Mouse (Mus musculus): Measurements from ENCODE around the gene Awat1. TPM values are rescaled to one million over a fixed set of nuclear protein-coding genes. Genes with fewer than 3 reads are reported as not detected.

Gene Awat1
- polyA plus RNA-seq (2015; fragmentation: Nextera tagmentation; extraction: Ambion mirVana) = not detected in 2 replicates

- Histone ChIP-seq H3K4me1 (ENCODE audit: control insufficient read depth, insufficient read depth, low read length) (no peaks in the 10 kb centered on the region), H3K27me3 (ENCODE audit: control insufficient read depth, insufficient read depth, low read length) (no peaks in the 10 kb centered on the region; the same call in 1 of the 2 replicates), H3K36me3 (ENCODE audit: control insufficient read depth, insufficient read depth) (no peaks in the 10 kb centered on the region), H3K9ac (ENCODE audit: low read length) (no peak within 1 kb of the TSS), H3K9me3 (replicated peaks; ENCODE audit: control insufficient read depth, low read length) (no peaks in the 10 kb centered on the region), H3K27ac (ENCODE audit: low read length) (no peak within 1 kb of the TSS), H3K4me3 (ENCODE audit: low read length) (no peak within 1 kb of the TSS), H3K4me2 (ENCODE audit: low read depth, low read length) (no peak within 1 kb of the TSS)
- 100% methylated on average over 1 of the region's 1 CpGs for WGBS
- ATAC-seq (replicated peaks; ENCODE audit: extremely low read depth, insufficient read depth, low FRiP score) = no peak
Measured at GRCm38 (mm10) chrX:100571951-100572350, at the start of gene Awat1. Awat1 (plus strand) TSS chrX:100572251.

GRCm38 (mm10) chrX:100524471-100524870 is 47.6 kb upstream of the Awat1 start, which contains the start of gene Dgat2l6:
Dgat2l6 (plus strand) TSS chrX:100524838.
- Histone ChIP-seq H3K4me3 (ENCODE audit: low read length) (no peak within 1 kb of the TSS), H3K27ac (ENCODE audit: low read length) (no peak within 1 kb of the TSS), H3K9ac (ENCODE audit: low read length) (no peak within 1 kb of the TSS), H3K4me2 (ENCODE audit: low read depth, low read length) (no peak within 1 kb of the TSS), H3K27me3 (ENCODE audit: control insufficient read depth, insufficient read depth, low read length) (no peaks in the 10 kb centered on the region), H3K4me1 (ENCODE audit: control insufficient read depth, insufficient read depth, low read length) (no peaks in the 10 kb centered on the region), H3K9me3 (replicated peaks; ENCODE audit: control insufficient read depth, low read length) (no peaks in the 10 kb centered on the region), H3K36me3 (ENCODE audit: control insufficient read depth, insufficient read depth) (no peaks in the 10 kb centered on the region)
- no peak for ATAC-seq (replicated peaks; ENCODE audit: extremely low read depth, insufficient read depth, low FRiP score)
- WGBS = 89% methylated on average over 4 of the region's 4 CpGs

- 63% methylated on average over 3 of the region's 3 CpGs for WGBS
- 0 out of 2 replicates have a peak, but pooled peaks cover 2% of the 10 kb centered on the region for H3K27me3 ChIP-seq (ENCODE audit: control insufficient read depth, insufficient read depth, low read length)
- no peaks in the 10 kb centered on the region for H3K9me3 ChIP-seq (replicated peaks; ENCODE audit: control insufficient read depth, low read length)
- no peaks in the 10 kb centered on the region for H3K4me1 ChIP-seq (ENCODE audit: control insufficient read depth, insufficient read depth, low read length)
- H3K27ac ChIP-seq (ENCODE audit: low read length) = no peak overlapping the region
- no peaks in the 10 kb centered on the region for H3K36me3 ChIP-seq (ENCODE audit: control insufficient read depth, insufficient read depth)
- no peak overlapping the region for H3K9ac ChIP-seq (ENCODE audit: low read length)
- H3K4me3 ChIP-seq (ENCODE audit: low read length) = no peak overlapping the region
- H3K4me2 ChIP-seq (ENCODE audit: low read depth, low read length) = no peak overlapping the region
- no peak for ATAC-seq (replicated peaks; ENCODE audit: extremely low read depth, insufficient read depth, low FRiP score)
Measured at GRCm38 (mm10) chrX:100556026-100556425, 16.0 kb upstream of the Awat1 start.

GRCm38 (mm10) chrX:100565696-100566095 is 6.4 kb upstream of the Awat1 start:
- no peaks in the 10 kb centered on the region for H3K4me1 ChIP-seq (ENCODE audit: control insufficient read depth, insufficient read depth, low read length)
- H3K4me2 ChIP-seq (ENCODE audit: low read depth, low read length) = no peak overlapping the region
- no peaks in the 10 kb centered on the region for H3K36me3 ChIP-seq (ENCODE audit: control insufficient read depth, insufficient read depth)
- no peaks in the 10 kb centered on the region for H3K9me3 ChIP-seq (replicated peaks; ENCODE audit: control insufficient read depth, low read length)
- H3K27ac ChIP-seq (ENCODE audit: low read length) = no peak overlapping the region
- 82% methylated on average over 3 of the region's 3 CpGs for WGBS
- no peak overlapping the region for H3K4me3 ChIP-seq (ENCODE audit: low read length)
- no peak for ATAC-seq (replicated peaks; ENCODE audit: extremely low read depth, insufficient read depth, low FRiP score)
- H3K9ac ChIP-seq (ENCODE audit: low read length) = no peak overlapping the region
- H3K27me3 ChIP-seq (ENCODE audit: control insufficient read depth, insufficient read depth, low read length) = no peaks in the 10 kb centered on the region

GRCm38 (mm10) chrX:100594791-100595190 is 22.7 kb downstream of the Awat1 start, which contains the start of gene P2ry4:
P2ry4 (minus strand) TSS chrX:100594869.
- Histone ChIP-seq H3K27me3 (ENCODE audit: control insufficient read depth, insufficient read depth, low read length) (peaks cover 2% of the 10 kb centered on the region; the same call in 1 of the 2 replicates), H3K9ac (ENCODE audit: low read length) (no peak within 1 kb of the TSS), H3K4me3 (ENCODE audit: low read length) (no peak within 1 kb of the TSS), H3K27ac (ENCODE audit: low read length) (no peak within 1 kb of the TSS), H3K4me1 (ENCODE audit: control insufficient read depth, insufficient read depth, low read length) (no peaks in the 10 kb centered on the region), H3K9me3 (replicated peaks; ENCODE audit: control insufficient read depth, low read length) (no peaks in the 10 kb centered on the region), H3K4me2 (ENCODE audit: low read depth, low read length) (no peak within 1 kb of the TSS), H3K36me3 (ENCODE audit: control insufficient read depth, insufficient read depth) (no peaks in the 10 kb centered on the region)
- ATAC-seq (replicated peaks; ENCODE audit: extremely low read depth, insufficient read depth, low FRiP score) = no peak
- WGBS = 49% methylated on average over 4 of the region's 4 CpGs

- H3K4me1 ChIP-seq (ENCODE audit: control insufficient read depth, insufficient read depth, low read length) = no peaks in the 10 kb centered on the region
- no peak overlapping the region for H3K4me2 ChIP-seq (ENCODE audit: low read depth, low read length)
- WGBS = 19% methylated on average over 5 of the region's 5 CpGs
- H3K36me3 ChIP-seq (ENCODE audit: control insufficient read depth, insufficient read depth) = no peaks in the 10 kb centered on the region
- ATAC-seq (replicated peaks; ENCODE audit: extremely low read depth, insufficient read depth, low FRiP score) = 0 out of 2 replicates have a peak, but pooled peaks have one; percentile 4
- H3K9me3 ChIP-seq (replicated peaks; ENCODE audit: control insufficient read depth, low read length) = no peaks in the 10 kb centered on the region
- no peak overlapping the region for H3K27ac ChIP-seq (ENCODE audit: low read length)
- H3K9ac ChIP-seq (ENCODE audit: low read length) = no peak overlapping the region
- no peak overlapping the region for H3K4me3 ChIP-seq (ENCODE audit: low read length)
- no peaks in the 10 kb centered on the region; the same call in 1 of the 2 replicates for H3K27me3 ChIP-seq (ENCODE audit: control insufficient read depth, insufficient read depth, low read length)
Measured at GRCm38 (mm10) chrX:100597439-100597838, 25.4 kb downstream of the Awat1 start.

GRCm38 (mm10) chrX:100599755-100600154 is 27.7 kb downstream of the Awat1 start:
- Histone ChIP-seq H3K36me3 (ENCODE audit: control insufficient read depth, insufficient read depth) (no peaks in the 10 kb centered on the region), H3K9me3 (replicated peaks; ENCODE audit: control insufficient read depth, low read length) (no peaks in the 10 kb centered on the region), H3K9ac (ENCODE audit: low read length) (no peak overlapping the region), H3K27ac (ENCODE audit: low read length) (no peak overlapping the region), H3K4me3 (ENCODE audit: low read length) (no peak overlapping the region), H3K4me2 (ENCODE audit: low read depth, low read length) (no peak overlapping the region), H3K4me1 (ENCODE audit: control insufficient read depth, insufficient read depth, low read length) (no peaks in the 10 kb centered on the region), H3K27me3 (ENCODE audit: control insufficient read depth, insufficient read depth, low read length) (no peaks in the 10 kb centered on the region)
- no peak for ATAC-seq (replicated peaks; ENCODE audit: extremely low read depth, insufficient read depth, low FRiP score)
- WGBS = 59% methylated on average over 4 of the region's 4 CpGs

GRCm38 (mm10) chrX:100605314-100605713 is 33.3 kb downstream of the Awat1 start, which contains the start of gene Arr3:
Arr3 (plus strand) TSS chrX:100605497.
- H3K27me3 ChIP-seq (ENCODE audit: control insufficient read depth, insufficient read depth, low read length) = no peaks in the 10 kb centered on the region
- no peak within 1 kb of the TSS for H3K4me3 ChIP-seq (ENCODE audit: low read length)
- H3K36me3 ChIP-seq (ENCODE audit: control insufficient read depth, insufficient read depth) = no peaks in the 10 kb centered on the region
- WGBS = 46% methylated on average over 1 of the region's 1 CpGs
- no peaks in the 10 kb centered on the region for H3K9me3 ChIP-seq (replicated peaks; ENCODE audit: control insufficient read depth, low read length)
- no peak within 1 kb of the TSS for H3K4me2 ChIP-seq (ENCODE audit: low read depth, low read length)
- ATAC-seq (replicated peaks; ENCODE audit: extremely low read depth, insufficient read depth, low FRiP score) = no peak
- H3K4me1 ChIP-seq (ENCODE audit: control insufficient read depth, insufficient read depth, low read length) = 0 out of 2 replicates have a peak, but pooled peaks cover 2% of the 10 kb centered on the region
- no peak within 1 kb of the TSS for H3K9ac ChIP-seq (ENCODE audit: low read length)
- H3K27ac ChIP-seq (ENCODE audit: low read length) = no peak within 1 kb of the TSS

GRCm38 (mm10) chrX:100618488-100618887 is 46.4 kb downstream of the Awat1 start:
- Histone ChIP-seq H3K4me1 (ENCODE audit: control insufficient read depth, insufficient read depth, low read length) (no peaks in the 10 kb centered on the region), H3K27me3 (ENCODE audit: control insufficient read depth, insufficient read depth, low read length) (0 out of 2 replicates have a peak, but pooled peaks cover 3% of the 10 kb centered on the region), H3K9ac (ENCODE audit: low read length) (no peak overlapping the region), H3K36me3 (ENCODE audit: control insufficient read depth, insufficient read depth) (peaks cover 6% of the 10 kb centered on the region; the same call in 1 of the 2 replicates), H3K4me3 (ENCODE audit: low read length) (no peak overlapping the region), H3K9me3 (replicated peaks; ENCODE audit: control insufficient read depth, low read length) (no peaks in the 10 kb centered on the region), H3K27ac (ENCODE audit: low read length) (no peak overlapping the region), H3K4me2 (ENCODE audit: low read depth, low read length) (no peak overlapping the region)
- 61% methylated on average over 3 of the region's 3 CpGs for WGBS
- no peak for ATAC-seq (replicated peaks; ENCODE audit: extremely low read depth, insufficient read depth, low FRiP score)
